Comparison of ENCODE assay signal across 25 mouse cellular contexts in genomic region chr7:45193871-45194785, GRCm38 (mm10). TPM values are rescaled to one million over a fixed set of nuclear protein-coding genes. Genes with fewer than 3 reads are reported as not detected.
DNase-seq lines count a peak whose midpoint lies in the region; ATAC-seq lines count a peak whose summit lies in the region.
"Had no signal": no experiment of that assay in that cellular context is flagged by ENCODE, and none has a peak within 500 bp of the region (broad histone marks: within the 10 kb centered on the region; RNA-seq: fewer than 3 reads in every experiment).

No protein-coding gene starts in this region.

- no peak overlapping the region for H3K4me3 ChIP-seq in neural tube, embryonic 14.5 days (ENCODE audit: low read depth, low read length)
- H3K4me3 ChIP-seq: embryonic facial prominence, embryonic 13.5 days; forebrain, embryonic 10.5 days; heart, adult 2 months; heart, embryonic 15.5 days; limb, embryonic 12.5 days; liver, embryonic 15.5 days had no signal

- H3K9ac ChIP-seq in neural tube, embryonic 14.5 days (replicated peaks; ENCODE audit: low read depth, low read length), result 0 out of 2 replicates have a peak overlapping the region, but pooled peaks have one; percentile 2
- H3K9ac ChIP-seq: embryonic facial prominence, embryonic 13.5 days; heart, embryonic 15.5 days; hindbrain, embryonic 14.5 days; limb, embryonic 12.5 days; liver, embryonic 15.5 days had no signal

- no peaks in the 10 kb centered on the region for H3K9me3 ChIP-seq in neural tube, embryonic 14.5 days (ENCODE audit: control insufficient read depth, low read length)
- H3K9me3 ChIP-seq: embryonic facial prominence, embryonic 13.5 days; forebrain, embryonic 10.5 days; heart, embryonic 15.5 days; limb, embryonic 12.5 days; liver, embryonic 15.5 days had no signal

- no peak overlapping the region for H3K4me2 ChIP-seq in neural tube, embryonic 14.5 days (ENCODE audit: low read depth, low read length)
- H3K4me2 ChIP-seq: embryonic facial prominence, embryonic 13.5 days; heart, embryonic 15.5 days; hindbrain, embryonic 14.5 days; limb, embryonic 12.5 days; liver, embryonic 15.5 days; midbrain, embryonic 11.5 days had no signal

- ATAC-seq in neural tube, embryonic 14.5 days (ENCODE audit: low read depth), result no peak
- peak; percentile 17; the same call in 1 of the 2 replicates for ATAC-seq in erythroid progenitor cell, adult 5-6 weeks (replicated peaks; ENCODE audit: low FRiP score, poor library complexity, severe bottlenecking)
- no peak for ATAC-seq in activated CD4-positive, CD25-positive, alpha-beta regulatory T cell, adult 4 months
- ATAC-seq: CD4-positive, CD25-positive, alpha-beta regulatory T cell, adult 4 months had no signal

- no peak for DNase-seq in neural tube, embryonic 10.5 days (ENCODE audit: extremely low spot score, low spot score)
- DNase-seq in cerebellum, adult 8-10 months, result peak; percentile 54
- DNase-seq in embryo, embryonic 11 days, result no peak
- no peak for DNase-seq in thymus, adult 18-20 months
- DNase-seq: adrenal gland, adult 2 months; gastrocnemius, postnatal 10 days; heart, adult 2 months; kidney, adult 11 months; retina, postnatal 1 day had no signal

- no peak overlapping the region for H3K27ac ChIP-seq in neural tube, embryonic 14.5 days (ENCODE audit: low read depth, low read length)
- H3K27ac ChIP-seq: embryonic facial prominence, embryonic 13.5 days; heart, adult 2 months; heart, embryonic 15.5 days; hindbrain, embryonic 14.5 days; kidney, postnatal 0 days; limb, embryonic 12.5 days; liver, embryonic 15.5 days had no signal

- no peaks in the 10 kb centered on the region; the same call in 1 of the 2 replicates for H3K27me3 ChIP-seq in neural tube, embryonic 14.5 days (ENCODE audit: control insufficient read depth, insufficient read depth, low read length)

- 76% methylated on average over 17 of the region's 17 CpGs for WGBS in neural tube, embryonic 14.5 days

- no peaks in the 10 kb centered on the region for H3K36me3 ChIP-seq in neural tube, embryonic 14.5 days (ENCODE audit: control insufficient read depth, insufficient read depth, low read length)
- H3K36me3 ChIP-seq: embryonic facial prominence, embryonic 13.5 days; forebrain, embryonic 10.5 days; heart, embryonic 15.5 days; limb, embryonic 12.5 days; liver, embryonic 15.5 days had no signal

- H3K4me1 ChIP-seq in neural tube, embryonic 14.5 days (ENCODE audit: control insufficient read depth, insufficient read depth, low read length), result no peaks in the 10 kb centered on the region
- H3K4me1 ChIP-seq: liver, embryonic 15.5 days had no signal

RNA-seq across cellular contexts. Expression of gene Ccdc155, which starts 10.6 kb away (rescaled TPM):
- polyA plus RNA-seq in neural tube, embryonic 14.5 days (2014; fragmentation: Nextera tagmentation; extraction: Ambion mirVana), result 0.15 and 0.50 TPM in 2 replicates
- total RNA-seq in erythroid progenitor cell, adult 5-6 weeks (2015; ENCODE audit: low replicate concordance), result not detected in 2 replicates
- not detected in 2 replicates for total RNA-seq in erythroid progenitor cell, adult 5-6 weeks (2017; ENCODE audit: low replicate concordance)
- polyA plus RNA-seq in activated CD4-positive, CD25-positive, alpha-beta regulatory T cell, adult 4 months (2017; shearing (Covaris generic)), result under 1 TPM; 0.24 to 0.34 TPM
- total RNA-seq: heart, adult 2 months had no signal
- polyA plus RNA-seq: CD4-positive, CD25-positive, alpha-beta regulatory T cell, adult 4 months had no signal

RNA-seq across cellular contexts. Expression of gene Pth2, which starts 13.3 kb away (rescaled TPM):
- not detected in 2 replicates for polyA plus RNA-seq in neural tube, embryonic 14.5 days (2014; fragmentation: Nextera tagmentation; extraction: Ambion mirVana)
- total RNA-seq in erythroid progenitor cell, adult 5-6 weeks (2015; ENCODE audit: low replicate concordance), result not detected in 2 replicates
- not detected in 2 replicates for total RNA-seq in erythroid progenitor cell, adult 5-6 weeks (2017; ENCODE audit: low replicate concordance)
- polyA plus RNA-seq in activated CD4-positive, CD25-positive, alpha-beta regulatory T cell, adult 4 months (2017; shearing (Covaris generic)), result not detected
- total RNA-seq: adrenal gland, adult 2 months; common myeloid progenitor, adult 5-6 weeks; gastrocnemius, postnatal 10 days; heart, adult 2 months; layer of hippocampus, adult 8-10 months; neutrophil, adult 5-6 weeks had no signal
- polyA plus RNA-seq: adrenal gland, adult 2 months; CD4-positive, CD25-positive, alpha-beta regulatory T cell, adult 4 months; embryonic facial prominence, embryonic 13.5 days; heart, adult 2 months; heart, embryonic 15.5 days; hindbrain, embryonic 14.5 days; kidney, postnatal 0 days; limb, embryonic 12.5 days; liver, embryonic 15.5 days; thymus, postnatal 0 days had no signal

RNA-seq across cellular contexts. Expression of gene Gfy, which starts 14.8 kb away (rescaled TPM):
- not detected in 2 replicates for polyA plus RNA-seq in neural tube, embryonic 14.5 days (2014; fragmentation: Nextera tagmentation; extraction: Ambion mirVana)
- total RNA-seq in erythroid progenitor cell, adult 5-6 weeks (2015; ENCODE audit: low replicate concordance), result not detected in 2 replicates
- not detected in 2 replicates for total RNA-seq in erythroid progenitor cell, adult 5-6 weeks (2017; ENCODE audit: low replicate concordance)
- not detected for polyA plus RNA-seq in activated CD4-positive, CD25-positive, alpha-beta regulatory T cell, adult 4 months (2017; shearing (Covaris generic))
- total RNA-seq: adrenal gland, adult 2 months; common myeloid progenitor, adult 5-6 weeks; heart, adult 2 months; neutrophil, adult 5-6 weeks had no signal
- polyA plus RNA-seq: adrenal gland, adult 2 months; CD4-positive, CD25-positive, alpha-beta regulatory T cell, adult 4 months; heart, adult 2 months; heart, embryonic 15.5 days; hindbrain, embryonic 14.5 days; kidney, postnatal 0 days; limb, embryonic 12.5 days; liver, embryonic 15.5 days; midbrain, embryonic 11.5 days; thymus, postnatal 0 days had no signal

RNA-seq across cellular contexts. Expression of gene Dkkl1, which starts 17.8 kb away (rescaled TPM):
- 11.8 and 12.9 TPM in 2 replicates for polyA plus RNA-seq in neural tube, embryonic 14.5 days (2014; fragmentation: Nextera tagmentation; extraction: Ambion mirVana)
- 6.3 and 8.6 TPM in 2 replicates for total RNA-seq in erythroid progenitor cell, adult 5-6 weeks (2015; ENCODE audit: low replicate concordance)
- 0.77 TPM in 1 of 2 replicates, not detected in the other for total RNA-seq in erythroid progenitor cell, adult 5-6 weeks (2017; ENCODE audit: low replicate concordance)
- polyA plus RNA-seq in activated CD4-positive, CD25-positive, alpha-beta regulatory T cell, adult 4 months (2017; shearing (Covaris generic)), result 10 to 100 TPM; 20.6 to 24.7 TPM
- total RNA-seq: adrenal gland, adult 2 months; gastrocnemius, postnatal 10 days; heart, adult 2 months had no signal
- polyA plus RNA-seq: adrenal gland, adult 2 months had no signal

RNA-seq across cellular contexts. Expression of gene Tead2, which starts 21.4 kb away (rescaled TPM):
- 24.5 and 39.9 TPM in 2 replicates for polyA plus RNA-seq in neural tube, embryonic 14.5 days (2014; fragmentation: Nextera tagmentation; extraction: Ambion mirVana)
- not detected in 2 replicates for total RNA-seq in erythroid progenitor cell, adult 5-6 weeks (2015; ENCODE audit: low replicate concordance)
- not detected in 2 replicates for total RNA-seq in erythroid progenitor cell, adult 5-6 weeks (2017; ENCODE audit: low replicate concordance)
- 1 to 10 TPM; 1.5 to 2.8 TPM for polyA plus RNA-seq in activated CD4-positive, CD25-positive, alpha-beta regulatory T cell, adult 4 months (2017; shearing (Covaris generic))
- total RNA-seq: neutrophil, adult 5-6 weeks had no signal
